Mouse (Mus musculus) limb, embryonic 15.5 days (tissue): ENCODE measurements around the gene Ctdsp2. TPM values are rescaled to one million over a fixed set of nuclear protein-coding genes. Genes with fewer than 3 reads are reported as not detected.
A peak's percentile ranks its signal among the peaks of the same experiment; 100 is the strongest.

Experiments
- ATAC-seq: fragments of 200-750 bp; cut with Nextera tagmentation; 2 replicates; pipeline ENCODE4 v1.8.0; 2017; ENCODE audit warnings: low read depth, moderate TSS enrichment; ENCODE audit not compliant: insufficient number of reproducible peaks, low FRiP score, low TSS enrichment
- H3K27ac ChIP-seq: fragments of 300-500 bp; sonication (generic); 2 replicates; pipeline ENCODE4 v1.5.1; 2015; ENCODE audit warnings: moderate library complexity, mild to moderate bottlenecking, inconsistent platforms
- H3K27me3 ChIP-seq: fragments of 300-500 bp; sonication (generic); 2 replicates; pipeline ENCODE4 v1.6.1; 2015; ENCODE audit warnings: inconsistent platforms
- H3K36me3 ChIP-seq: fragments of 300-500 bp; sonication (generic); 2 replicates; pipeline ENCODE4 v1.6.1; 2015; ENCODE audit warnings: inconsistent platforms
- H3K4me1 ChIP-seq: fragments of 300-500 bp; sonication (generic); 2 replicates; pipeline ENCODE4 v1.6.1; 2015; ENCODE audit warnings: inconsistent platforms
- H3K4me2 ChIP-seq: fragments of 300-500 bp; sonication (generic); 2 replicates; pipeline ENCODE4 v1.6.1; 2015; ENCODE audit warnings: mild to moderate bottlenecking, inconsistent platforms
- H3K4me3 ChIP-seq: fragments of 300-500 bp; sonication (generic); 2 replicates; pipeline ENCODE4 v1.5.1; 2015; ENCODE audit warnings: mild to moderate bottlenecking, inconsistent platforms
- H3K9ac ChIP-seq: fragments of 300-500 bp; sonication (generic); 2 replicates; pipeline ENCODE4 v1.6.1; 2015; ENCODE audit warnings: inconsistent platforms
- H3K9me3 ChIP-seq: fragments of 300-500 bp; sonication (generic); 2 replicates; pipeline ENCODE4 v1.6.1; 2016; ENCODE audit warnings: inconsistent platforms
- WGBS: fragments of 180-500 bp; shearing (Covaris S2); methylation state at CpG from one replicate; pipeline ENCODE4 v1.1.7; 2015; 5-methylcytosine and 5-hydroxymethylcytosine counted together
- microRNA counts: library from miRNA; unstranded; fragments of <30 nt; microRNA quantifications from one replicate; lab custom pipeline; 2016
- microRNA-seq: library from miRNA; unstranded; fragments of <30 nt; microRNA quantifications from one replicate; pipeline ENCODE4, GENCODE M21; 2016
- polyA plus RNA-seq: library from polyadenylated mRNA; unstranded; fragments of >200 nt; fragmentation: Nextera tagmentation; extraction: Ambion mirVana; gene quantifications from 2 replicates; pipeline ENCODE4 v1.2.1, GENCODE M21; 2015

Ctdsp2 gene
- polyA plus RNA-seq, 1 experiment from 2014 or later: 85.8 TPM

DNA sequence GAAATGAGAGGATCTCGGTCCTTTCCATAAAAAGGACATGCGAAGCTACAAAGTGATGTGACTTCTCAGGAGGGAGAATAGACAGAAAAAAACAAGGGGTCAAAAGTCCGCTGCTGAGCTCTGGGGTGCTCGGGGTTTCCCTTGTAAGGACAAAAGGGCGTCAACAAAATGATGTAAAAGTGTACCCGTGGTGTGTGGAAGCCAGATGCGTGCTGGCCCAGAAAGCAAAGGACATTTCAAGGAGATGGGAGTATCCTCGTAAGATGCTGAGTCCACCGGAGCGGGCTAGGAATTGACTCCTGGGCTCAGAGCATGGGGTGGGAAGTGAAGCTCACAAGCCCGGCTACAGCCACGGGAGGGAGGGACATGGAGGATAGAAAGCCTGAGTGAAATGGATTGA lies 59.1 kb downstream of the Ctdsp2 start:
- Histone ChIP-seq H3K27me3 (no peaks in the 10 kb centered on the region), H3K4me1 (peaks cover 7% of the 10 kb centered on the region; the same call in 1 of the 2 replicates), H3K9me3 (no peaks in the 10 kb centered on the region), H3K4me2 (no peak overlapping the region), H3K27ac (no peak overlapping the region), H3K36me3 (no peaks in the 10 kb centered on the region; the same call in 1 of the 2 replicates), H3K4me3 (no peak overlapping the region), H3K9ac (no peak overlapping the region)
- WGBS: 73% methylated on average over 12 of the region's 12 CpGs
- ATAC-seq: no peak

DNA sequence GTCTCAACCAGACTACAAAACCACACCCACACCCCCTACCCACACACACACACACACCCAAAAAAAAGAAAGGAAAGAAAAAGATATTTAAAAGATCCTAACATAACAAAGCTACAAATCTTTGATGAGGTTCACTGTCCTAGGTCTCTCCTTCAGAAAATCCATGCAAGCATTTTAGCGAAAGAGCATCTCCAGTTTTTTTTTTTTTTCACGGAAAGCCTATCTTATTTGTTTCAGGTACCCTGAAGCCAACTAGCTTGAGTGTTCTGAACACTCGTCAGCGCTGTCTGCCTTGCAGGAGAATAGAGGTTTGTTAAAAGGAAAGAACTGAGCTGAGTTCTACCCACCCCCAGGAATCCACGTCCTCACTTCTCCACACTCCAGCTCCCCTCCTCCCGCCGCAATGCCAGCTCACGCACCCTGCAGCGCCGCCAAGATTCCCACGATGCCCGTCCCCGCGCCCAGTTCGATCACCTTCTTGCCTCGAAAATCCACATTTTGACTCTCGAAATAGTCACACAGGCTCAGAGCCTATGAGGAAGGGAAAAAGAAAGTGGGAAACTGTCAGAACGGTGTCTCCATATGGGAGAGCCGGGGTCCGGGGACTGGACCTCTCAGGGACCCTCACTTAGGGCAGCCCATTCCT lies 62.2 kb downstream of the Ctdsp2 start:
- H3K27ac ChIP-seq: peak overlapping the region; percentile 94
- peak overlapping the region; percentile 93 for H3K4me2 ChIP-seq
- no peaks in the 10 kb centered on the region for H3K27me3 ChIP-seq
- H3K4me3 ChIP-seq: peak overlapping the region; percentile 92
- H3K4me1 ChIP-seq: peaks cover 14% of the 10 kb centered on the region; the same call in 1 of the 2 replicates
- no peaks in the 10 kb centered on the region for H3K9me3 ChIP-seq
- H3K9ac ChIP-seq: peak overlapping the region; percentile 75
- 1% methylated on average over 20 of the region's 20 CpGs for WGBS
- no peak for ATAC-seq
- H3K36me3 ChIP-seq: peaks cover 19% of the 10 kb centered on the region

DNA sequence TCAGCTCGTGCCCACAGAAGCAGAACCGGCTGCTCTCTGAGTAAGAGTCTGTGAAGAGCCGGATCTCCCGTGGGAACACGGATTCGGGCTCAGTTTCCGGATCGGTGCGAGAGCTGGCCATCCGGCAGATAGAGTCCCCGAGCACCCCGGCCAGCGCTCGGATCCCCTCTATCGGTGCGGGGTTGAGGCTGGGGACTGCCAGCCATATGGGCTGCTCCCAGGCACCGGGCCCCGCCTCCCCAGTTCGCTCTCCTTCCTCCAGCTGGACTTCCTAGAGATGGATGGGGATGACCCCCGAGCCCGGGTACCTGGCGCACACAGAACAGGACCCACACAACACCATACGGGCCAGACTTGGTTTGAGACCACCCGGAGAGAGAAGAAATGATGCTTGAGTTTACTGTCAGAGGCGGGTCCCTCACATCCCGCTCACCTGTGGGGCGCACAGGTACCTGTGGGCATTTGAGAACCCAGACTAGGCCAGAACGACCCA lies 62.8 kb downstream of the Ctdsp2 start, which contains the start of the genes Mettl1 and Eef1akmt3:
Gene Mettl1, plus strand, starts transcription at position 141 of the 493 bp plus-strand sequence.
Gene Eef1akmt3, minus strand, starts transcription at position 240 of the 493 bp plus-strand sequence.
- H3K4me2 ChIP-seq: peak within 1 kb of the TSS; percentile 93
- peaks cover 24% of the 10 kb centered on the region for H3K36me3 ChIP-seq
- peak within 1 kb of the TSS; percentile 94 for H3K27ac ChIP-seq
- H3K4me1 ChIP-seq: peaks cover 14% of the 10 kb centered on the region; the same call in 1 of the 2 replicates
- H3K9me3 ChIP-seq: no peaks in the 10 kb centered on the region
- peak within 1 kb of the TSS; percentile 92 for H3K4me3 ChIP-seq
- under 1% methylated on average over 28 of the region's 28 CpGs for WGBS
- no peaks in the 10 kb centered on the region; the same call in 1 of the 2 replicates for H3K27me3 ChIP-seq
- ATAC-seq: peak; percentile 37
- H3K9ac ChIP-seq: peak within 1 kb of the TSS; percentile 75

DNA sequence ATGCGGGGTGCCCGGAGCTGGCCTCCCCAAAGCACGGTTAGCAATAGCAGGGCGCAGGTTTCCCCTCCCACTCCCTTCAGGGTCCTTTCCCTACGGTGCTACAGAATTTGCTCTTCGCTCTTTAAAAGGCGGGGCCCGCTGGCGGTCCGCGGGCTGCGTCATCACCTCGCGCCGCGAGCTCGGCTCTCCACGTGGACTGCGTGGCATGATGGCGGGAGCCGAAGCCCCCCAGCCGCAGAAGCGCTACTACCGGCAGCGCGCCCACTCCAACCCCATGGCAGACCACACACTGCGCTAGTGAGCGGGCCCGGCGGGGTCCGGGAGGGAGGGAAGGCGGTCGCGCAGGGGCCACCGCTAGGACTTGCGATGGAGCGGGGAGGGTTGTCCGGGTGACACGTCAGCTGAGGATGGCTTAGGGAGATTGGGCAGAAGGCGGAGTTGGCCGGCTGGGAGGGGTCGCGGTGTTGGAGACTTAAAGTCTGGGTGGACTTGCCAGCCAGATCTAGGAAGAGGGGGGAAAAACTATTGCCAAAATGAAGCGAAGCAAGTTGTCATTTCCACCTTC lies 63.3 kb downstream of the Ctdsp2 start:
- peaks cover 14% of the 10 kb centered on the region; the same call in 1 of the 2 replicates for H3K4me1 ChIP-seq
- H3K36me3 ChIP-seq: peaks cover 29% of the 10 kb centered on the region
- peaks cover 2% of the 10 kb centered on the region for H3K27me3 ChIP-seq
- WGBS: under 1% methylated on average over 44 of the region's 44 CpGs
- peak; percentile 83 for ATAC-seq
- peak overlapping the region; percentile 75 for H3K9ac ChIP-seq
- peak overlapping the region; percentile 94 for H3K27ac ChIP-seq
- no peaks in the 10 kb centered on the region for H3K9me3 ChIP-seq
- H3K4me2 ChIP-seq: peak overlapping the region; percentile 93
- H3K4me3 ChIP-seq: peak overlapping the region; percentile 92

DNA sequence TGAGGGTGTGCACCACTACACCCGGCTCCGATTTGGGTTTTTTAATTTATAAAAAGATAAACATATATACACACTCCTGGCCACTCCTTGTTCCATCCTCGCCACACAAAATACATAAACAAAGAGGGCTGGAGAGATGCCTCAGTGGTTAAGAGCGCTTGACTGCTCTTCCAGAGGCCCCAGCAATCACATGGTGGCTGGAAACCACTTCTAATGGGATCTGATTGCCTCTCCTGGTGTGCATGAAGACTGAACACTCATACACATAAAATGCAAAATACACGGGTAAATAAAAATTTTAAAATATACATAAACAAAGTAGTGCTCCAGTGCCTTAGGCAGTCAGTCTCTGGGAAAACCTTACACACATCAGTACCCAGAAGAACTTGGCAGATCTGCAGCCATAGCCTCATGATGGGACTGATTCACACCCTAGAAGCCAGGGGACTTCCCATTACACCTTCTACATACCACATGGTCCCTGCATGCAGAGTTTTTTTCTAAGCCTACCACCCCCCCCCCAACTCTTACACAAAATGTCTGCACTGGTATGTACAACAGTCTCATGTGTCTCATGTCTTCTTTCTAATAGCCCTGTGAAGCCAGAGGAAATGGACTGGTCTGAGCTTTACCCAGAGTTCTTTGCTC lies 64.1 kb downstream of the Ctdsp2 start:
- Histone ChIP-seq H3K9me3 (no peaks in the 10 kb centered on the region), H3K4me2 (peak overlapping the region; percentile 93), H3K27ac (peak overlapping the region; percentile 94), H3K27me3 (peaks cover 9% of the 10 kb centered on the region), H3K9ac (peak overlapping the region; percentile 75), H3K36me3 (peaks cover 29% of the 10 kb centered on the region), H3K4me1 (peaks cover 14% of the 10 kb centered on the region; the same call in 1 of the 2 replicates), H3K4me3 (peak overlapping the region; percentile 92)
- WGBS: 16% methylated on average over 5 of the region's 5 CpGs
- no peak for ATAC-seq

DNA sequence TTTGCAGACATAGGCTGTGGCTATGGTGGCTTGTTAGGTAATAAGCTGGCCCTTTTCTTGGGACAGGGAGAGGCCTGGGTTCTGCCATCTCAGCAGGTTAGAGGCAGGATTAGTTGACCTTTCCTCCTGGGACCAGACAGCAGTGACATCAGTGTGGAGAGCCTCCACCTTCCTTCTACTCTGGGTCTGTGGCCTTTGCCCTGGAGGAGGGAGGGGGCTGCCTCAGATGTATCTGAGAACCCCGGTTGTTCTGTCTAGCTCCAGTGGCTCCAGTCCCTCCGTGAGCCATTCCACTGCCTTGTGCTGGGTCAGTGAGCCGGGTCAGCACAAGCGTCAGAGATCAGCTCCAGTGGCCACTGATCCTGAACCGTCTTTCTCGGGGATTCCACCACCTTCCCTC lies 64.7 kb downstream of the Ctdsp2 start:
- Histone ChIP-seq H3K36me3 (peaks cover 29% of the 10 kb centered on the region), H3K9ac (no peak overlapping the region), H3K9me3 (no peaks in the 10 kb centered on the region), H3K4me2 (no peak overlapping the region), H3K4me3 (0 out of 2 replicates have a peak overlapping the region, but pooled peaks have one; percentile 92), H3K4me1 (peaks cover 15% of the 10 kb centered on the region), H3K27me3 (peaks cover 15% of the 10 kb centered on the region), H3K27ac (no peak overlapping the region)
- WGBS: 87% methylated on average over 6 of the region's 6 CpGs
- ATAC-seq: no peak

DNA sequence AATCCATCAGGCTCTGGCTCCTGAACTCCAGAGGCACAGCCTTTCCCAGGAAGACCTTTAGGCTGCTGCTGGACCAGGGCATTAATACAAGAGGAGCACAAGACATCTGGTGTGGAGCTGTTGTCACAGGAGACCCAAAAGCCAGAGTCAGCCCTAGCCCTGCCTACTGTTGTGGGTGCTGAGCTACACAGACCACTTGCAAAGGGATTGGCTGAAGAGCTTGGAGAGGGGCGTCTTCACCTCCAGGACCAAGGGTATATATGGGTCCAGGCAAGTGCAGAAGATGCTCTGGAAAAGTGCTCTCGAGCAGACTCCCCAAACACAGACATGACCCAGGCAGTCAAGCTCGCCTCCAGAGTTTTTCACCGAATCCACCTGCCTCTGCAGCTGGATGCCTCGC lies 69.4 kb downstream of the Ctdsp2 start, which contains the start of gene Cyp27b1:
Gene Cyp27b1, plus strand, starts transcription at position 297 of the 400 bp plus-strand sequence.
- peaks cover 58% of the 10 kb centered on the region for H3K27me3 ChIP-seq
- no peak within 1 kb of the TSS for H3K27ac ChIP-seq

DNA sequence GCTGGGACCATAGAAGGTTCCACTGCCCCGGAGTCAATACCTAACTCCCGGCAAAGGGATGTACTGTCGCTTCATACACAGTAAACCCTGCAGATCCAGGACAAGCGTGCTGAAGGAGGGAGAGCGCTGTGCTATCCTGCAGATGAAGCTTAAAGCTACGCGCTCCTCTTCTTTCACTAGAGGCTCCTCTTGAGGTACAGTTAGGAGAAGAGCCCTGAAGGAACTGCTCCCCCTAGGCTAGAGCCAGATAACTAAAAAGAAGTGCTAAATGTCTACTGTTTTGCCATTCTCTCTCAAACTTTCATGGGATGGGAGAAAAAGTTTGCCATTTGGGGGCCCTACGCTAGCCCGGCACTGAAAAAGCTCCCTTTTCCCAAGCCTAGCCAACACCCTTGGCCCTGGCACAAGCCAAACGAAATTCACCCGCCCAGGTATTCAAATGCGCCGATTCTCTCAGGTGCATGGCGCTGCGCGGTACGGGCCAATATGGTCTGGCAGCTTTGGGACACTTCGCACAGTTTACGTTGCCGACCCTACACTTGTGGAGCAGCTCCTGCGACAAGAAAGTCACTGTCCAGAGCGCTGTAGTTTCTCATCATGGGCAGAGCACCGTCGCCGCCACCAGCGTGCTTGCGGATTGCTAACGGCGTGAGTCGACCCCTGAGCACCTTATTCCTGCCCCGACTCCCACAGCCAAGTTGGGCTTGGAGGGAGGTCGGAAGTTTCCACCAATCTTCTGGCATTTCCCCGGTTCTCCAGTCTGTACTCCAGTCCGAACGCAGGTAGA lies 70.3 kb downstream of the Ctdsp2 start:
- 4% methylated on average over 35 of the region's 35 CpGs for WGBS
- H3K27ac ChIP-seq: no peak overlapping the region
- H3K4me2 ChIP-seq: peak overlapping the region; percentile 25
- H3K4me1 ChIP-seq: peaks cover 33% of the 10 kb centered on the region
- peak overlapping the region; percentile 17 for H3K4me3 ChIP-seq
- H3K36me3 ChIP-seq: peaks cover 23% of the 10 kb centered on the region
- H3K9ac ChIP-seq: 0 out of 2 replicates have a peak overlapping the region, but pooled peaks have one; percentile 5
- ATAC-seq: no peak
- no peaks in the 10 kb centered on the region for H3K9me3 ChIP-seq
- H3K27me3 ChIP-seq: peaks cover 58% of the 10 kb centered on the region

More for the DNA sequence above, 69.4 kb downstream of the Ctdsp2 start, which contains the start of gene Cyp27b1:
- Histone ChIP-seq H3K4me2 (peak within 1 kb of the TSS; percentile 25), H3K9me3 (no peaks in the 10 kb centered on the region), H3K4me1 (peaks cover 37% of the 10 kb centered on the region), H3K36me3 (peaks cover 29% of the 10 kb centered on the region), H3K9ac (0 out of 2 replicates have a peak within 1 kb of the TSS, but pooled peaks have one; percentile 5), H3K4me3 (peak within 1 kb of the TSS; percentile 17)
- 40% methylated on average over 5 of the region's 5 CpGs for WGBS
- no peak for ATAC-seq

MicroRNAs within 50 kb of the gene (microRNA counts, 519-probe panel; counts per million panel counts)
- microRNA mmu-miR-26a (lab: Ali Mortazavi, UCI) (2,555 counts per million, percentile 53 among the panel's probes with 10 or more counts), microRNA mmu-miR-546 (lab: Ali Mortazavi, UCI) (not detected)

Small RNA genes lying within 50 kb of the gene (microRNA-seq; reads per million reads assigned to microRNA genes)
- gene Mir26a-2 (48.9 reads per million, percentile 41 among the genes with 10 or more reads in this experiment), gene Mir546 (not detected)

Other genes starting within 250 kb of the Ctdsp2 start
- gene Atp23, start 77.4 kb upstream of the Ctdsp2 start, polyA plus RNA-seq: 14.3 and 14.5 TPM in 2 replicates
- gene Avil, start 22.0 kb downstream of the Ctdsp2 start, polyA plus RNA-seq: 0.50 and 0.71 TPM in 2 replicates
- gene Tsfm, start 52.1 kb downstream of the Ctdsp2 start, polyA plus RNA-seq: 69.6 and 71.6 TPM in 2 replicates
- gene Mettl1, start 62.7 kb downstream of the Ctdsp2 start, polyA plus RNA-seq: 58.6 and 61.8 TPM in 2 replicates
- gene Eef1akmt3, start 62.8 kb downstream of the Ctdsp2 start, polyA plus RNA-seq: 1.9 and 2.0 TPM in 2 replicates
- gene Cyp27b1, start 69.5 kb downstream of the Ctdsp2 start, polyA plus RNA-seq: 0.12 and 0.32 TPM in 2 replicates
- gene March9, start 81.5 kb downstream of the Ctdsp2 start, polyA plus RNA-seq: 1.2 and 1.7 TPM in 2 replicates
- gene Cdk4, start 84.8 kb downstream of the Ctdsp2 start, polyA plus RNA-seq: 1,296 and 1,322 TPM in 2 replicates
- gene Tspan31, start 91.5 kb downstream of the Ctdsp2 start, polyA plus RNA-seq: 161 and 175 TPM in 2 replicates
- 0.10 and 0.72 TPM in 2 replicates for gene Agap2, start 96.6 kb downstream of the Ctdsp2 start, polyA plus RNA-seq
- gene Os9, start 142.4 kb downstream of the Ctdsp2 start, polyA plus RNA-seq: 103 and 110 TPM in 2 replicates
- gene B4galnt1, start 186.5 kb downstream of the Ctdsp2 start, polyA plus RNA-seq: 12.3 and 12.4 TPM in 2 replicates
- gene Slc26a10, start 201.9 kb downstream of the Ctdsp2 start, polyA plus RNA-seq: 1.2 and 1.7 TPM in 2 replicates
- 115 and 118 TPM in 2 replicates for gene Arhgef25, start 211.4 kb downstream of the Ctdsp2 start, polyA plus RNA-seq
- gene Dtx3, start 217.0 kb downstream of the Ctdsp2 start, polyA plus RNA-seq: 140 and 144 TPM in 2 replicates
- gene Pip4k2c, start 232.9 kb downstream of the Ctdsp2 start, polyA plus RNA-seq: 27.8 and 29.8 TPM in 2 replicates